ENCODE assay signal across 29 mouse cellular contexts in genomic region chr5:134520120-134520519, GRCm38 (mm10). TPM values are rescaled to one million over a fixed set of nuclear protein-coding genes. Genes with fewer than 3 reads are reported as not detected.
DNase-seq lines count a peak whose midpoint lies in the region; ATAC-seq and TF ChIP-seq lines count a peak whose summit lies in the region.
"Had no signal": no experiment of that assay in that cellular context is flagged by ENCODE, and none has a peak within 500 bp of the region (broad histone marks: within the 10 kb centered on the region; RNA-seq: fewer than 3 reads in every experiment).

No protein-coding gene starts in this region.

- H3K9ac ChIP-seq in heart, embryonic 11.5 days (ENCODE audit: low read depth, low read length) = no peak overlapping the region
- no peak overlapping the region for H3K9ac ChIP-seq in hindbrain, embryonic 11.5 days (ENCODE audit: low read depth, low read length)
- H3K9ac ChIP-seq: embryonic facial prominence, embryonic 12.5 days; forebrain, embryonic 15.5 days; hindbrain, embryonic 13.5 days had no signal

- ATAC-seq in megakaryocyte progenitor cell, adult 5-6 weeks (replicated peaks; ENCODE audit: poor library complexity) = peak; percentile 15; the same call in 1 of the 2 replicates
- no peak for ATAC-seq in heart, embryonic 11.5 days (replicated peaks; ENCODE audit: insufficient number of reproducible peaks, low FRiP score, low TSS enrichment)
- ATAC-seq in hindbrain, embryonic 11.5 days (ENCODE audit: low FRiP score) = no peak
- ATAC-seq: activated CD4-positive, CD25-positive, alpha-beta regulatory T cell, adult 4 months; CD4-positive, CD25-positive, alpha-beta regulatory T cell, adult 4 months; forebrain, embryonic 15.5 days; hindbrain, postnatal 0 days; Patski had no signal

- no peak overlapping the region for H3K4me2 ChIP-seq in heart, embryonic 11.5 days
- H3K4me2 ChIP-seq in hindbrain, embryonic 11.5 days (replicated peaks; ENCODE audit: low read depth, low read length) = no peak overlapping the region
- H3K4me2 ChIP-seq: embryonic facial prominence, embryonic 12.5 days; forebrain, embryonic 15.5 days; hindbrain, embryonic 13.5 days had no signal

- intact Hi-C loops in left cerebral cortex, adult 2 months (cut with DNase I) = no loop called here
- intact Hi-C loops in left cerebral cortex, postnatal 36 days (cut with DNase I) = no loop called here

- H3K4me1 ChIP-seq in cortical plate, adult 2 months (ENCODE audit: control insufficient read depth, insufficient read depth, low read length) = peaks cover 10% of the 10 kb centered on the region
- no peaks in the 10 kb centered on the region for H3K4me1 ChIP-seq in heart, embryonic 11.5 days (ENCODE audit: control insufficient read depth, insufficient read depth, low read length)
- no peaks in the 10 kb centered on the region for H3K4me1 ChIP-seq in hindbrain, embryonic 11.5 days (replicated peaks; ENCODE audit: control insufficient read depth, insufficient read depth, low read length)
- H3K4me1 ChIP-seq: embryonic facial prominence, embryonic 12.5 days had no signal

- H3K27me3 ChIP-seq in heart, embryonic 11.5 days (ENCODE audit: control insufficient read depth, insufficient read depth, low read length) = no peaks in the 10 kb centered on the region
- no peaks in the 10 kb centered on the region for H3K27me3 ChIP-seq in hindbrain, embryonic 11.5 days (ENCODE audit: control insufficient read depth, insufficient read depth, low read length)
- H3K27me3 ChIP-seq: embryonic facial prominence, embryonic 12.5 days; forebrain, embryonic 15.5 days; hindbrain, embryonic 13.5 days; Patski had no signal

- H3K9me3 ChIP-seq in heart, embryonic 11.5 days (replicated peaks; ENCODE audit: control insufficient read depth, low read length) = peaks cover 4% of the 10 kb centered on the region; the same call in 1 of the 2 replicates
- H3K9me3 ChIP-seq in hindbrain, embryonic 11.5 days (ENCODE audit: control insufficient read depth, low read length) = no peaks in the 10 kb centered on the region
- H3K9me3 ChIP-seq: forebrain, embryonic 15.5 days; G1E; hindbrain, embryonic 13.5 days had no signal

- peak overlapping the region; percentile 63 for H3K27ac ChIP-seq in left cerebral cortex, adult 2 months
- peak overlapping the region; percentile 42; the same call in 1 of the 2 replicates for H3K27ac ChIP-seq in cortical plate, adult 2 months (ENCODE audit: insufficient read depth, low read length)
- no peak overlapping the region for H3K27ac ChIP-seq in heart, embryonic 11.5 days (ENCODE audit: low read depth, low read length)
- no peak overlapping the region for H3K27ac ChIP-seq in hindbrain, embryonic 11.5 days (ENCODE audit: low read depth, low read length)
- H3K27ac ChIP-seq: embryonic facial prominence, embryonic 12.5 days; hindbrain, embryonic 13.5 days; hindbrain, postnatal 0 days had no signal

- no peak for DNase-seq in left cerebral cortex, adult 2 months (ENCODE audit: extremely low spot score in 1 of 2, low spot score in 2 of 2)
- no peak for DNase-seq in left cerebral cortex, postnatal 36 days (ENCODE audit: low spot score in 2 of 2)
- DNase-seq in MEL-GATA-1-ER (ENCODE audit: extremely low read depth, low read depth) = peak; percentile 51
- no peak for DNase-seq in heart, adult 9 months (ENCODE audit: low spot score in 2 of 2)
- DNase-seq in hindbrain, embryonic 11.5 days (ENCODE audit: low spot score) = no peak
- DNase-seq: adrenal gland, postnatal 14 days; B cell, adult 2 months; cerebellum, adult 8-10 months; cerebellum, postnatal 14 days; gastrocnemius, postnatal 14 days; heart, postnatal 10 days; heart, postnatal 4 days had no signal

- no peak for TF ChIP-seq CTCF in left cerebral cortex, adult 2 months (IDR thresholded peaks at IDR 0.05)
- TF ChIP-seq CTCF in cortical plate, adult 2 months (IDR thresholded peaks at IDR 0.05; ENCODE audit: extremely low read depth, insufficient read depth, low read length) = no peak

- TF ChIP-seq POLR2A in cortical plate, adult 2 months (IDR thresholded peaks at IDR 0.05; ENCODE audit: extremely low read depth, insufficient read depth, low read length) = no peak

- peaks cover 31% of the 10 kb centered on the region for H3K36me3 ChIP-seq in heart, embryonic 11.5 days (ENCODE audit: control insufficient read depth, insufficient read depth, low read length)
- peaks cover 28% of the 10 kb centered on the region for H3K36me3 ChIP-seq in hindbrain, embryonic 11.5 days (ENCODE audit: control insufficient read depth, insufficient read depth, low read length)
- H3K36me3 ChIP-seq: G1E had no signal

- WGBS in heart, embryonic 11.5 days (ENCODE audit: insufficient replicate concordance) = 86% methylated on average over 4 of the region's 4 CpGs
- 96% methylated on average over 4 of the region's 4 CpGs for WGBS in hindbrain, embryonic 11.5 days

- H3K4me3 ChIP-seq in left cerebral cortex, adult 2 months = no peak overlapping the region
- no peak overlapping the region for H3K4me3 ChIP-seq in cortical plate, adult 2 months (ENCODE audit: insufficient read depth, low read length)
- no peak overlapping the region for H3K4me3 ChIP-seq in heart, embryonic 11.5 days (ENCODE audit: low read depth, low read length)
- H3K4me3 ChIP-seq in hindbrain, embryonic 11.5 days (ENCODE audit: low read depth, low read length) = no peak overlapping the region
- H3K4me3 ChIP-seq: embryonic facial prominence, embryonic 12.5 days; forebrain, embryonic 15.5 days; hindbrain, embryonic 13.5 days had no signal

RNA-seq across cellular contexts. Expression of gene Clip2, which starts 32.1 kb away (rescaled TPM):
- total RNA-seq in left cerebral cortex, adult 2 months (2021) = 100 to 1,000 TPM; 116 to 123 TPM
- total RNA-seq in left cerebral cortex, postnatal 36 days (2021) = 100 to 1,000 TPM; 111 TPM
- polyA plus RNA-seq in cortical plate, adult 2 months (2012; rRNA removed) = 74.1 and 77.0 TPM in 2 replicates
- total RNA-seq in megakaryocyte progenitor cell, adult 5-6 weeks (2015) = 2.1 and 2.2 TPM in 2 replicates
- total RNA-seq in megakaryocyte progenitor cell, adult 5-6 weeks (2017) = 4.0 and 17.6 TPM in 2 replicates
- polyA plus RNA-seq in heart, embryonic 11.5 days (2014; fragmentation: Nextera tagmentation; extraction: Ambion mirVana) = 1.7 and 2.2 TPM in 2 replicates
- 7.4 and 8.0 TPM in 2 replicates for polyA plus RNA-seq in hindbrain, embryonic 11.5 days (2014; fragmentation: Nextera tagmentation; extraction: Ambion mirVana)

RNA-seq across cellular contexts. Expression of gene Syna, which starts 39.9 kb away (rescaled TPM):
- total RNA-seq in left cerebral cortex, adult 2 months (2021) = under 1 TPM; 0.21 to 0.34 TPM
- under 1 TPM; 0.15 to 0.18 TPM for total RNA-seq in left cerebral cortex, postnatal 36 days (2021)
- polyA plus RNA-seq in cortical plate, adult 2 months (2012; rRNA removed) = 0.06 and 0.49 TPM in 2 replicates
- not detected in 2 replicates for total RNA-seq in megakaryocyte progenitor cell, adult 5-6 weeks (2015)
- not detected in 2 replicates for total RNA-seq in megakaryocyte progenitor cell, adult 5-6 weeks (2017)
- polyA plus RNA-seq in heart, embryonic 11.5 days (2014; fragmentation: Nextera tagmentation; extraction: Ambion mirVana) = not detected in 2 replicates
- not detected in 2 replicates for polyA plus RNA-seq in hindbrain, embryonic 11.5 days (2014; fragmentation: Nextera tagmentation; extraction: Ambion mirVana)
- total RNA-seq: adrenal gland, adult 18-20 months; adrenal gland, postnatal 14 days; common myeloid progenitor, adult 5-6 weeks; gastrocnemius, adult 18-20 months; heart, adult 8-10 months; heart, postnatal 10 days; heart, postnatal 4 days; hindbrain, postnatal 0 days had no signal
- polyA plus RNA-seq: forebrain, embryonic 11.5 days; G1E; heart, embryonic 14.5 days had no signal

Comparison
In these comparisons a context has a peak if more than half of its experiments do, and no peak if none do; other contexts are left out.
1. H3K27ac ChIP-seq: peak in left cerebral cortex, adult 2 months (single experiment) and cortical plate, adult 2 months (single experiment); none in heart, embryonic 11.5 days (single experiment) and hindbrain, embryonic 11.5 days (single experiment).
2. RNA of gene Clip2, which starts 32.1 kb away (total RNA-seq): 116 to 123 TPM in left cerebral cortex, adult 2 months and 111 TPM in left cerebral cortex, postnatal 36 days; 2.1 to 17.6 TPM in megakaryocyte progenitor cell, adult 5-6 weeks; every median in the first group is over 4 times any median in the second.